Mouse (Mus musculus): ENCODE measurements around the gene Clstn2. TPM values are rescaled to one million over a fixed set of nuclear protein-coding genes. Genes with fewer than 3 reads are reported as not detected.

The Clstn2 gene
- 19.6 and 21.4 TPM in 2 replicates for polyA plus RNA-seq (2014; fragmentation: Nextera tagmentation; extraction: Ambion mirVana)

DNA sequence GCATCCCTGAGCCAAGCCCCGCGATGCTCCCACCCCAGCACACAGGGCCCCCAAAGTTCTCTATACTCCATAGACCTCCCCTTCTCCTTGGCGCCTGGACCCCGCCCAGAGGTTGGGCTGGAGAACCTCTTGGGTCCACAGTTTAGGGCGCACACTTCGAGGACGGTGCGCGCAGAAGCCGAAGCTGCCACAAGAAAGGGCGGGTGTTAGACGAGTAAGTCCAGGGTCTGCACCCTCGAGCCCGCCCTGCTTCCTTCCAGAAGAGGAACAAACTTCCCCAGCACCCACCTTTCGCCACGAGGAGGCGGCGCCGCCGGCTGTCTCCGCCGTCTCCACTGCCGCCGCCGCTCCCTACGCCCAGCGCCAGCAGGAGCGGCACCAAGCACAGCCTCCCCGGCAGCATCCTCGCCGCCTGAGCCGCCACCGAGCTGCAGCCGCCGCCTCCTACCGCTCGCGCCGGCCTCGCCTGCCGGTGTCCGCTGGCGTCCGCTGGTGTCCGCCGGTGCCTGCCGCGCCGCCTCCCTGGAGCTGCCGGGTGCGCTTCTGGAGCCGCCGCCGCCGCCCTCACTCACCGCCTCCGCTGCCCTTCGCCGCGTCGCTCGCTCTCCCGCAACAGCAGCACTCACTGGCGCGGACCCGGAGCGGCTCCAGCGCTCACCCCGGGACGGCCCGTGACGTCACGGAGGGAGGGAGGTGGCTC lies at the start of gene Clstn2:
TSS of gene Clstn2 (minus strand) at position 609 of the 700 bp plus-strand sequence.
- H3K9ac ChIP-seq = peak within 1 kb of the TSS; percentile 84
- peak within 1 kb of the TSS; percentile 96 for H3K4me2 ChIP-seq (replicated peaks)
- H3K4me3 ChIP-seq (replicated peaks; ENCODE audit: low read length) = peak within 1 kb of the TSS; percentile 79
- H3K4me1 ChIP-seq (replicated peaks; ENCODE audit: control insufficient read depth, insufficient read depth, low read length) = peaks cover 12% of the 10 kb centered on the region
- peak; percentile 77 for DNase-seq (ENCODE audit: low spot score)
- no peaks in the 10 kb centered on the region for H3K9me3 ChIP-seq (ENCODE audit: control insufficient read depth, low read length)
- ATAC-seq (ENCODE audit: low FRiP score) = peak; percentile 91
- WGBS = 0% methylated on average over 55 of the region's 73 CpGs
- peak within 1 kb of the TSS; percentile 83 for H3K27ac ChIP-seq
- H3K36me3 ChIP-seq (replicated peaks; ENCODE audit: control insufficient read depth, insufficient read depth) = no peaks in the 10 kb centered on the region
- peaks cover 14% of the 10 kb centered on the region for H3K27me3 ChIP-seq (ENCODE audit: control insufficient read depth, insufficient read depth, low read length)

DNA sequence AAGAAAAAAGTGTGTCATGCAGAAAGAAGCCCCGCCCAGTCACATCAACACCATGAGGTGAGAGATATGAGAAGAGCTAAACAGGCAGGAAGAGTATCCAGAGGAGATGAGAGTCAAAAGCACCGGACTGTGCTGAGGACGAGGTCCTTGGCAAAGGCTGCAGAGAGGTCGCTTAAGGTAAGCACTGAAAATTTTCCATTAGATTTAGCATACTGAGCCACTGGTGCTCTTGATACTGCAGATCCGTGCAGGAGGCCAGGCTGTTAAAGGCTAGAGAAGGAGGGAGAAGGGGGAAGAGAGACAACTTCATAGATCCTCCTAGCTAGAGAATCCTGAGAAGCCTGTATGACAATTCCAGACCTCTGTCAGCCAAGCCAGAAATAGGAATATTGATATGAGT lies 34.8 kb upstream of the Clstn2 start:
- H3K9me3 ChIP-seq (ENCODE audit: control insufficient read depth, low read length) = 0 out of 2 replicates have a peak, but pooled peaks cover 4% of the 10 kb centered on the region
- no peaks in the 10 kb centered on the region for H3K4me1 ChIP-seq (replicated peaks; ENCODE audit: control insufficient read depth, insufficient read depth, low read length)
- 91% methylated on average over 5 of the region's 5 CpGs for WGBS
- DNase-seq (ENCODE audit: low spot score) = no peak
- H3K4me3 ChIP-seq (replicated peaks; ENCODE audit: low read length) = no peak overlapping the region
- H3K27ac ChIP-seq = no peak overlapping the region
- H3K36me3 ChIP-seq (replicated peaks; ENCODE audit: control insufficient read depth, insufficient read depth) = no peaks in the 10 kb centered on the region
- no peaks in the 10 kb centered on the region for H3K27me3 ChIP-seq (ENCODE audit: control insufficient read depth, insufficient read depth, low read length)
- no peak overlapping the region for H3K4me2 ChIP-seq (replicated peaks)
- no peak for ATAC-seq (ENCODE audit: low FRiP score)
- H3K9ac ChIP-seq = no peak overlapping the region

DNA sequence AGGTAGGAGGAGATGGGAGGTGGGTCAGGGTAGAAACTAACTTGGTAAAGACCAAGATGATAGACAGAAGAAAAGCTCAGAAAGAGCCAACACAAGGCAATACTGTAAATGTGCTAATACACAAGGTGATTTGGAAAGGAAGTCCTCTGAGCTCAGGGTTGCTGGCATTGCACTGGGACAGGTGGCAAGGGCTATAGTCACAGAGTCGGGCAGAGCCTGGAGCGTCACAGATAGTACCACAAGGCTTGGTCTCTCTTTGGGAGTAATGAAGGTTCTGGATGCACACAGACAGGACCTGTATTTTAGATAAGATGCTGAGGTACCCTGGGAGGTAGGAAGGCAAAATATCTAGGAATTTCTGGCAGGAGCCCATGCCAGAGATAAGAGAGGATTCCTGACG lies 28.7 kb upstream of the Clstn2 start:
- Histone ChIP-seq H3K9me3 (ENCODE audit: control insufficient read depth, low read length) (no peaks in the 10 kb centered on the region), H3K27me3 (ENCODE audit: control insufficient read depth, insufficient read depth, low read length) (no peaks in the 10 kb centered on the region), H3K27ac (no peak overlapping the region), H3K4me3 (replicated peaks; ENCODE audit: low read length) (no peak overlapping the region), H3K9ac (no peak overlapping the region), H3K36me3 (replicated peaks; ENCODE audit: control insufficient read depth, insufficient read depth) (no peaks in the 10 kb centered on the region), H3K4me1 (replicated peaks; ENCODE audit: control insufficient read depth, insufficient read depth, low read length) (no peaks in the 10 kb centered on the region), H3K4me2 (replicated peaks) (no peak overlapping the region)
- no peak for DNase-seq (ENCODE audit: low spot score)
- WGBS = 85% methylated on average over 3 of the region's 3 CpGs
- ATAC-seq (ENCODE audit: low FRiP score) = no peak

DNA sequence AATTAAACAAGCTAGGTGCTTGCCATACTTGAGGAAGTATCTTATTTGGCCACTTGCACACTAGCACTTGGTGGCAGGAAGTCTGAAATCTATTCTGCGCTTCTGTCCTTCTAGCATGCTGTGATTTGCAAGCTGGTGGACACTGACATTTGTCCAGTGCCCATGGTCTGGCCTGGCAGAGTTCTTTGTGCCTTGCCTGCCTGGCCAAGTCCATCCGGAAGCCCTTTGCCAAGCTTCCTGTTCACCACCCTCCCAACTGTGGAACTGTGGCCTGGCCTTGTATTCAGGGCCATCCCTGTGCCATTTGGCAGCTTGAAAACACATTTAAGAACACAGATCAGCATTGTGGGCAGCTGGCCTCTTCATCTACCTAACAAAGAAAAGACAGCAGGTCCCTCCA lies 24.3 kb upstream of the Clstn2 start:
- ATAC-seq (ENCODE audit: low FRiP score) = no peak
- 85% methylated on average over 2 of the region's 2 CpGs for WGBS
- H3K9me3 ChIP-seq (ENCODE audit: control insufficient read depth, low read length) = no peaks in the 10 kb centered on the region
- H3K4me1 ChIP-seq (replicated peaks; ENCODE audit: control insufficient read depth, insufficient read depth, low read length) = no peaks in the 10 kb centered on the region
- no peaks in the 10 kb centered on the region for H3K36me3 ChIP-seq (replicated peaks; ENCODE audit: control insufficient read depth, insufficient read depth)
- no peak overlapping the region for H3K27ac ChIP-seq
- no peak overlapping the region for H3K4me2 ChIP-seq (replicated peaks)
- no peak for DNase-seq (ENCODE audit: low spot score)
- no peak overlapping the region for H3K9ac ChIP-seq
- no peaks in the 10 kb centered on the region for H3K27me3 ChIP-seq (ENCODE audit: control insufficient read depth, insufficient read depth, low read length)
- no peak overlapping the region for H3K4me3 ChIP-seq (replicated peaks; ENCODE audit: low read length)

DNA sequence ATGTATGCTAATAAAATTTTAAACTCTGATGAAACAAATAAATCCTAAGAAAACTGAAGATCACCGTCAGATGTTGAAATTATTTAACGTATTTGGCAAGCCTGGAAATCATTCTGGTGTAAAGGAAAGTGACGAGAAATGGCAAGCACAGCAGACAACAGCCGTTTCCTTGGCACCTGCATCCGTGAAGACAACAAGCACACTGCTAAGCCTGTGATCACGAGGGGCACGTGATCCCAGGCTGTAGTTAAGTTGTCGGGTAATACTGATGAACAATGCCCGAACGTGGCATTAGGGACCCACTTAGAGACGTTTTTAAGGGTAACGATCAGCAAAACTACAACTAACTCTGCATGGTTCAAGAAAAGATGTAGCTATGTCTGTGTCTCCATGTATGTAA lies 18.4 kb upstream of the Clstn2 start:
- Histone ChIP-seq H3K27me3 (ENCODE audit: control insufficient read depth, insufficient read depth, low read length) (no peaks in the 10 kb centered on the region), H3K36me3 (replicated peaks; ENCODE audit: control insufficient read depth, insufficient read depth) (no peaks in the 10 kb centered on the region), H3K4me2 (replicated peaks) (peak overlapping the region; percentile 12; the same call in 1 of the 2 replicates), H3K9me3 (ENCODE audit: control insufficient read depth, low read length) (no peaks in the 10 kb centered on the region), H3K9ac (no peak overlapping the region), H3K4me1 (replicated peaks; ENCODE audit: control insufficient read depth, insufficient read depth, low read length) (no peaks in the 10 kb centered on the region), H3K27ac (no peak overlapping the region), H3K4me3 (replicated peaks; ENCODE audit: low read length) (no peak overlapping the region)
- DNase-seq (ENCODE audit: low spot score) (no peak), ATAC-seq (ENCODE audit: low FRiP score) (no peak)
- 61% methylated on average over 12 of the region's 12 CpGs for WGBS

DNA sequence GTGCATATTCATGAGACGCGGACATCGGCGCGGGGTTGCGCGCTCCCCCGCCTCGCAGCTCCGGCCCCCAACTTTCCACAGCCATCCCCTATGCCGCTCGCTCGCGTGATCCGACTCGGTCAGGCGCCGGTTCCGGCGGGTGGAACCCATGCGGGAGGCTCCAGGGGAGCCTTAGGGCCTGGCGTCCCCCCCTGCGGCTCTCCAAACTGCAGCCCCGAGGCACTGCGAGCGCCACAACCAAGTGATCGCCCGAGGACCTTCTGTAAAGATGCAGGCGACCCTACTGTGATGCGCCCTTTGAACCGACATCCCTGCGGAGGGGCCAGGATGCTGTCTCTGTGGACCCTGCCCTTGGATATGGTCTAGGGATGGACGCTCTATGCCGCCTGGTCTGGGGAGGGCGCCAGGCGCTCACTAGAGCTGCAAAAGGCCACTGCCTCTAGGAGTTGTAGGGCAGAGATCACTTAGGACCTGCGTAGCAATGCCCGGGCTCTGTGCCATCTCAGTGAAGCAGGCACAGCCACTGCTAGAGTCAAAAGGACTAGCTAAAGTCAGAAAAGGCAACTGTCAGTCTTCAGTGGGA lies 383 bp upstream of the Clstn2 start:
- under 1% methylated on average over 38 of the region's 38 CpGs for WGBS
- H3K4me3 ChIP-seq (replicated peaks; ENCODE audit: low read length) = peak overlapping the region; percentile 79

DNA sequence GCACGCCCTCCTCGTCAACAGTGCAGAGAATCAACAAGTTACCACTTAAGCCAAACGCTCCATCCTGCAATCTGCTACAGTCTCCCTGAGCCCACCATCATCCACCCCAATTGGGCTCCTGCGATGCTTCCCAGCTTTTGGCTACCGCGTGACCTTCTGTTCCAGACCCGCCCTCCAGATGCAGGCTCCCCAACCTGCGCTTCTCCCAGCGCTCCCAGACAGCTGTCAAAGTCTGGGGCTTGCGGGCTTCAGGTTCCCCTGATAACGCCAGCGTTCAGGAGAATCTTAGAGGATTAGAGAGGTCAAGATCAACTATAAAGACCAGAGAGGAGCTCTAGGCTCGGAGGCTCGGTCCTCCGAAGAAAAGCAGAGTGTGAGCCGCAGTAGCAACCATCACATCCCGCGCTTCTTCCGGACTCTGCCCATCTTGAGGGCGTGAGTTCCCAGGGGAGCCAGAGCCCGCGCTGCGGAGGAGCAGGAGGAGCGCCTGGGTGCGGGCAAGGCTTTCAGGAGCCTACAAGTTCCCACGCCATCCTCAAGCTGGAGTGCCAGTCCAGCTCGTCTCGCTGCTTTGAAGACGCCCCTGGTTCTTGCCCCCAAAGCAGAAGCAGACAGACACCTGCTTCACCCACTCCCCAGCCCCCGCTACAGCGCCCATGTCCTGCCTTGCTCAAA lies 946 bp downstream of the Clstn2 start:
- H3K9ac ChIP-seq = peak overlapping the region; percentile 84
- peak overlapping the region; percentile 79 for H3K4me3 ChIP-seq (replicated peaks; ENCODE audit: low read length)
- DNase-seq (ENCODE audit: low spot score) (peak; percentile 50), ATAC-seq (ENCODE audit: low FRiP score) (peak; percentile 1; the same call in 1 of the 2 replicates)
- no peaks in the 10 kb centered on the region for H3K9me3 ChIP-seq (ENCODE audit: control insufficient read depth, low read length)
- H3K27ac ChIP-seq = peak overlapping the region; percentile 83; the same call in 1 of the 2 replicates
- peaks cover 14% of the 10 kb centered on the region for H3K27me3 ChIP-seq (ENCODE audit: control insufficient read depth, insufficient read depth, low read length)
- H3K4me2 ChIP-seq (replicated peaks) = peak overlapping the region; percentile 96
- H3K36me3 ChIP-seq (replicated peaks; ENCODE audit: control insufficient read depth, insufficient read depth) = no peaks in the 10 kb centered on the region
- peaks cover 12% of the 10 kb centered on the region for H3K4me1 ChIP-seq (replicated peaks; ENCODE audit: control insufficient read depth, insufficient read depth, low read length)
- WGBS = 1% methylated on average over 31 of the region's 31 CpGs

More for the DNA sequence above, 383 bp upstream of the Clstn2 start:
- peaks cover 14% of the 10 kb centered on the region for H3K27me3 ChIP-seq (ENCODE audit: control insufficient read depth, insufficient read depth, low read length)
- peak overlapping the region; percentile 84 for H3K9ac ChIP-seq
- no peaks in the 10 kb centered on the region for H3K9me3 ChIP-seq (ENCODE audit: control insufficient read depth, low read length)
- no peaks in the 10 kb centered on the region for H3K36me3 ChIP-seq (replicated peaks; ENCODE audit: control insufficient read depth, insufficient read depth)
- peak overlapping the region; percentile 96 for H3K4me2 ChIP-seq (replicated peaks)
- peak overlapping the region; percentile 83 for H3K27ac ChIP-seq
- H3K4me1 ChIP-seq (replicated peaks; ENCODE audit: control insufficient read depth, insufficient read depth, low read length) = peaks cover 12% of the 10 kb centered on the region
- peak; percentile 42 for DNase-seq (ENCODE audit: low spot score)
- ATAC-seq (ENCODE audit: low FRiP score) = peak; percentile 77

DNA sequence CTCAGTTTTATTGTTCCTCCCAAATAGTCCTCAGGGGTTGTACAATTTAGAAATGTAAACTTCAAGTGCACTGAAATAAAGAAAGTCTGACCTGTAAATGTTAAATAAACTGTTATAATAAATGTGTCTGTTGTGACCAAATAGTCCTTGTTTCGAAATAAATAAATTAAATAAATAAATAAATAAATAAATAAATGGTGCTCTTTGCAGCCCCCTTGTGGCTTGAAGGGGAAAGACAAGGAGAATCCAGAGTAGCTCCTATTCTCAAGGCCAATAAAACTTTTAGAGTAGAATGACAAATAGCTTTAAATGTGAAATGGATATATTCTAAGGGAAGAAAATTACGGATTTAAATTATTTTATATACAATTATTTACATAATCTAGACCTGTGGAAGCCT lies 2.3 kb downstream of the Clstn2 start:
- H3K9ac ChIP-seq = no peak overlapping the region
- peak overlapping the region; percentile 96 for H3K4me2 ChIP-seq (replicated peaks)
- ATAC-seq (ENCODE audit: low FRiP score) (no peak), DNase-seq (ENCODE audit: low spot score) (peak; percentile 69)
- no peaks in the 10 kb centered on the region for H3K36me3 ChIP-seq (replicated peaks; ENCODE audit: control insufficient read depth, insufficient read depth)
- 17% methylated on average over 2 of the region's 2 CpGs for WGBS
- H3K4me3 ChIP-seq (replicated peaks; ENCODE audit: low read length) = peak overlapping the region; percentile 79
- peaks cover 12% of the 10 kb centered on the region for H3K4me1 ChIP-seq (replicated peaks; ENCODE audit: control insufficient read depth, insufficient read depth, low read length)
- H3K9me3 ChIP-seq (ENCODE audit: control insufficient read depth, low read length) = no peaks in the 10 kb centered on the region
- H3K27me3 ChIP-seq (ENCODE audit: control insufficient read depth, insufficient read depth, low read length) = peaks cover 14% of the 10 kb centered on the region
- H3K27ac ChIP-seq = no peak overlapping the region

DNA sequence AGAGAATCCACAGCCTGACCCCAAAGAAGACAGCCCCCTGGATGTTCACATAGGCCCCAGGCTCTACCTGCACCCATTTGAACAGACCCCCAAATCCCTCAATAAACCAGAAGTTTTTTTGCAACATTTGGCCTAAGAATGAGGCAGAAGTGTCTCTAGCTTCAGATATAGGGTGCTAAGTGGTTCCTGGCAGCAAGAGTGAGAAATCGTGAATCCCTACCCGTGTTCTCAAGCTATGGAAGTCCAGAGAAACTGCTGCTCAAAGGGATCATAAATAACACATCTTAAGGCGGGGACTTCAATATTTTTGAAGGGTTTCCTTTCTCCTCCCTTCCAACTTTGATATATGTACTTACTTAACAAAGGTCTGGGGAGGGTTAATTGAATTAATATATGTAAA lies 7.4 kb downstream of the Clstn2 start:
- Histone ChIP-seq H3K9ac (no peak overlapping the region), H3K4me3 (replicated peaks; ENCODE audit: low read length) (no peak overlapping the region), H3K36me3 (replicated peaks; ENCODE audit: control insufficient read depth, insufficient read depth) (no peaks in the 10 kb centered on the region), H3K9me3 (ENCODE audit: control insufficient read depth, low read length) (no peaks in the 10 kb centered on the region), H3K27me3 (ENCODE audit: control insufficient read depth, insufficient read depth, low read length) (no peaks in the 10 kb centered on the region), H3K27ac (no peak overlapping the region), H3K4me1 (replicated peaks; ENCODE audit: control insufficient read depth, insufficient read depth, low read length) (no peaks in the 10 kb centered on the region), H3K4me2 (replicated peaks) (no peak overlapping the region)
- DNase-seq (ENCODE audit: low spot score) (no peak), ATAC-seq (ENCODE audit: low FRiP score) (no peak)
- WGBS = 83% methylated on average over 3 of the region's 3 CpGs

Data from hindbrain, embryonic 14.5 days (tissue).